Mouse (Mus musculus) hindbrain, postnatal 0 days (tissue): Measurements from ENCODE around the gene Gm7694. TPM values are rescaled to one million over a fixed set of nuclear protein-coding genes. Genes with fewer than 3 reads are reported as not detected.

Experiments used
- ATAC-seq: fragments of 200-750 bp; cut with Nextera tagmentation; 2 replicates; pipeline ENCODE4 v1.8.0; 2017; ENCODE audit warnings: mild to moderate bottlenecking, moderate TSS enrichment, moderate library complexity
- DNase-seq: peaks from one replicate; pipeline ENCODE4 v3.0.0-alpha.2; 2015; ENCODE audit warnings: low spot score
- H3K27ac ChIP-seq: fragments of 300-500 bp; sonication (generic); 2 replicates; pipeline ENCODE4 v1.5.1; 2014; ENCODE audit warnings: mild to moderate bottlenecking
- H3K27me3 ChIP-seq: fragments of 300-500 bp; sonication (generic); 2 replicates; pipeline ENCODE4 v1.6.1; 2014; ENCODE audit warnings: low read length, mixed read lengths; ENCODE audit not compliant: insufficient read depth
- H3K36me3 ChIP-seq: fragments of 300-500 bp; sonication (generic); 2 replicates; pipeline ENCODE4 v1.6.1; 2014; ENCODE audit warnings: low read length, mixed read lengths; ENCODE audit not compliant: insufficient read depth
- H3K4me1 ChIP-seq: fragments of 300-500 bp; sonication (generic); 2 replicates; pipeline ENCODE4 v1.6.1; 2014; ENCODE audit warnings: antibody characterized with exemption, low read length, mixed read lengths; ENCODE audit not compliant: insufficient read depth
- H3K4me2 ChIP-seq: fragments of 300-500 bp; sonication (generic); 2 replicates; pipeline ENCODE4 v1.6.1; 2014; ENCODE audit warnings: low read depth, mild to moderate bottlenecking, low read length, moderate library complexity, mixed read lengths
- H3K4me3 ChIP-seq: fragments of 300-500 bp; sonication (generic); 2 replicates; pipeline ENCODE4 v1.5.1; 2014; ENCODE audit warnings: low read length
- H3K9ac ChIP-seq: fragments of 300-500 bp; sonication (generic); replicated peaks from 2 replicates; pipeline ENCODE4 v1.6.1; 2014; ENCODE audit warnings: mild to moderate bottlenecking, low read length, moderate library complexity, mixed read lengths
- H3K9me3 ChIP-seq: fragments of 300-500 bp; sonication (generic); 2 replicates; pipeline ENCODE4 v1.6.1; 2016; ENCODE audit warnings: low read length, mixed read lengths
- CTCF ChIP-seq: IDR thresholded peaks from 2 replicates; pipeline ENCODE4 v1.5.1; 2016; ENCODE audit warnings: antibody characterized with exemption, control low read depth, low read depth
- WGBS: fragments of 180-500 bp; shearing (Covaris S2); extraction: QIAGEN DNeasy Blood & Tissue Kit; methylation state at CpG from one replicate; pipeline ENCODE4 v1.1.7; 2014; 5-methylcytosine and 5-hydroxymethylcytosine counted together
- polyA plus RNA-seq: library from polyadenylated mRNA; unstranded; fragments of >200 nt; fragmentation: Nextera tagmentation; extraction: Ambion mirVana; gene quantifications from 2 replicates; pipeline ENCODE4 v1.2.1, GENCODE M21; 2015
- total RNA-seq: library from RNA; depleted of rRNA; stranded (reverse); fragments of >200 nt; gene quantifications from 2 replicates; pipeline ENCODE4 v1.2.3, GENCODE M21; 2014

The Gm7694 gene
- total and polyA plus RNA-seq, 2 experiments from 2014 or later = 1.2 to 3.2 TPM

DNA sequence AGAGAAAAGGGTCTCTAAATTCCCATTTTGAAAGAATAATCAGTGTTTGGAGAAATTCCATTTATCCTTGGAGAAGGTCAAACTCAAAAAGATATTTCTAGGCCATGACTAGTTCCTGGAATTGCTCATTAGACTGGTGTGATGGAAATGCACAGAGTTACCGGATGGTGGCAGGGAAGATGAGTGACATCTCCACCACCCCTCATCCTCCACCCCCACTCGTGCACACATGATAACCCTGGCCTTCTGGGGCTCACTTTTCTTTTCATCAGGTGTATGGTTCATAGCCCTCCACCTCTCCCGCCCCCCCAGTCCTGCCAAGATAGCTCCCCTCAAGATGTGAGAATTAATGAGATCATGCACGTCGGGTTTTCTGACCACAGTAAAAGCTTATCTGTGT, 12.9 kb downstream of the Gm7694 start:
- no peak for TF ChIP-seq CTCF
- DNase-seq = no peak
- no peak overlapping the region for H3K27ac ChIP-seq
- H3K9me3 ChIP-seq = no peaks in the 10 kb centered on the region
- H3K36me3 ChIP-seq = no peaks in the 10 kb centered on the region
- ATAC-seq = no peak
- H3K27me3 ChIP-seq = no peaks in the 10 kb centered on the region
- no peak overlapping the region for H3K9ac ChIP-seq
- 71% methylated on average over 5 of the region's 5 CpGs for WGBS
- no peaks in the 10 kb centered on the region for H3K4me1 ChIP-seq
- H3K4me3 ChIP-seq = no peak overlapping the region
- H3K4me2 ChIP-seq = no peak overlapping the region

DNA sequence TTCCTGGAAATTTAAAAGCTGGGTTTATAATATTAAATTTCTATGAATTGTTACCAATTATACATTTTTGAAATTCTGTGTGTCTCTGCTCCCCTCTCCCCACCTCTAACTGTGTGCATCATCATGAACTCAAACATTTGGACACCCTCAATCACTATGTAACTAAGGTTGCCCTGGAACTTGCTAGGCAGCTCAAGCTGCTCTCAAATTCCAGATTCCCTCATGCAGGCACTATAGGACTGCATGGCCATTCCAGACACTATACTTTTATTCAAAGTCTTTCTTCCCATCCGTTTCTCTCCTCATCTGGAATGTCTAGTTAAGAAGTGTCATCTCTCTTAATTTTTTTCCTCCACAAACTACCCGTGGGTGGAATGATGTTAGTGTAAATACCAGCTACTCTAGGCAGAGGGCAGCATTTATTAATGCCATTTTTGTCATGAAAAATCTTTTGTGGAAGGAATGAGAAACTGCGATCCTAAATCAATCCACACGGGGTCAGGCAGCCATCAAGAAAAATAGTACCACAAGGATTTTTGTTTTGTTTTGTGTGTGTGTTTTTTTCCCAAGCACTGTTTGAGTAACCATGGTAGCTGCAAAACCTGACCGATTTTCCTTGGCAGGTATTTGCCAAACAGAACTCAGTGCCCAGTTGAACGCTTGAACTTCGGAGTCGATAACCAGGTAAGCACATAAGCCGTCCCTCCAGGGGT, 13.7 kb downstream of the Gm7694 start:
- DNase-seq = peak; percentile 91
- Histone ChIP-seq H3K9me3 (no peaks in the 10 kb centered on the region), H3K4me2 (0 out of 2 replicates have a peak overlapping the region, but pooled peaks have one; percentile 23), H3K4me3 (no peak overlapping the region), H3K27ac (no peak overlapping the region), H3K9ac (no peak overlapping the region), H3K4me1 (no peaks in the 10 kb centered on the region), H3K36me3 (no peaks in the 10 kb centered on the region), H3K27me3 (no peaks in the 10 kb centered on the region)
- peak; percentile 66 for ATAC-seq
- WGBS = 25% methylated on average over 9 of the region's 9 CpGs
- peak; percentile 94 for TF ChIP-seq CTCF

DNA sequence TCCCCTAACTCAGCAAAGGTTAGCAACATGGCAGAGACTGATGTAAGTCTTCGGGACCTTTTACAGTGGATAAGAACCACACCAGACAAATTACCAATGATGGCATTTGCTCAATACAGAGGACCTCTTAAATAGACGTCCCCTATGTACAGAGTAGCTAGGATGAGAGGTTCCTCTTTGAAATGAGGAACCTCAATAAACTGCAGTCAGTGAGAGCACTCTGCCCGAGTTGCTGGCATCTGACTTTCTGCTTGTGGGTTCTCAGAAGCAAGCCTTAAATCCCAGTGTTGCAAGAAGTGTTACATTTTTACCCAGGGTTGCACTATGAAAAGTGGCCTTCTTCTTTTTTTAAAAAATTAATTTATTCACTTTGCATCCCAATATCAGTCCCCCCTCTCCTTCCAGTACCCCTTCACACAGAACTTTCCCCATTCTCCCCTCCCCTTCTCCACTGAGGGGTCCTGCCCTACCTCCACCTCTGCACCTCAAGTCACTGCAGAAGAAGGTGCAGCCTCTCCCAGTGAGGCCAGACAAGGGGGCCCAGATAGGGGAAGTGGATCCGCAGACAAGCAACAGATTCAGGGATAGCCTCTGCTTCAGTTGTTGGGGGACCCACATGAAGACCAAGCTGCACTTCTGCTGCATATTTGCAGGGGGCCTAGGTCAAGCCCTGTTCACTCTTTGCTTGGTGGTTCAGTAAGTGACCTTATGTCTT, 23.6 kb downstream of the Gm7694 start:
- no peak for ATAC-seq
- TF ChIP-seq CTCF = no peak
- Histone ChIP-seq H3K9me3 (no peaks in the 10 kb centered on the region), H3K4me3 (no peak overlapping the region), H3K27ac (no peak overlapping the region), H3K27me3 (no peaks in the 10 kb centered on the region), H3K4me2 (no peak overlapping the region), H3K36me3 (no peaks in the 10 kb centered on the region), H3K9ac (no peak overlapping the region), H3K4me1 (no peaks in the 10 kb centered on the region)
- WGBS = 77% methylated on average over 4 of the region's 4 CpGs
- no peak for DNase-seq

DNA sequence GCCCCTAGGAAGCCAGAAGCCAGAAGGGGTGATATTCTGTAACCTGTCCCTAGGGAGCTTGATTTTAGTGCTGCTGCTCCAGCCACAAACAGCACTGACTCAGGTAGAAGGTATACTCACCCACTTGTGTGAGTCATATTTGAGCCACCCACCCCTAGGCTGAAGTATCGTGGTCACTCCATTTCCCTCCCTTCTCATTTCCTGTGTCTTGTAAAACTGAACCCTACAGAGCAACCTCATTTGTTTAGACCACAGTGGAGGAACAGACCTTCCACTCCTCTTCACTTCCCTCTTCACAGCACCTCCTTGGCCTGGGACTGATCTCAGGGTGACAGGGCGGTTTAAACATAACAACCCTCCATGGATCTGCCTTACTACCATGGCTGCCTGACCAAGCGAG, 29.1 kb downstream of the Gm7694 start, which contains the start of gene Sh2d1b1:
Gene Sh2d1b1, plus strand, starts transcription at position 305 of the 400 bp plus-strand sequence.
- H3K36me3 ChIP-seq = no peaks in the 10 kb centered on the region
- no peak within 1 kb of the TSS for H3K9ac ChIP-seq
- H3K27me3 ChIP-seq = no peaks in the 10 kb centered on the region
- ATAC-seq (no peak), DNase-seq (no peak)
- no peak within 1 kb of the TSS for H3K27ac ChIP-seq
- H3K9me3 ChIP-seq = peaks cover 3% of the 10 kb centered on the region; the same call in 1 of the 2 replicates
- no peak within 1 kb of the TSS for H3K4me3 ChIP-seq
- 81% methylated on average over 2 of the region's 3 CpGs for WGBS
- no peaks in the 10 kb centered on the region for H3K4me1 ChIP-seq
- TF ChIP-seq CTCF = no peak
- H3K4me2 ChIP-seq = no peak within 1 kb of the TSS

DNA sequence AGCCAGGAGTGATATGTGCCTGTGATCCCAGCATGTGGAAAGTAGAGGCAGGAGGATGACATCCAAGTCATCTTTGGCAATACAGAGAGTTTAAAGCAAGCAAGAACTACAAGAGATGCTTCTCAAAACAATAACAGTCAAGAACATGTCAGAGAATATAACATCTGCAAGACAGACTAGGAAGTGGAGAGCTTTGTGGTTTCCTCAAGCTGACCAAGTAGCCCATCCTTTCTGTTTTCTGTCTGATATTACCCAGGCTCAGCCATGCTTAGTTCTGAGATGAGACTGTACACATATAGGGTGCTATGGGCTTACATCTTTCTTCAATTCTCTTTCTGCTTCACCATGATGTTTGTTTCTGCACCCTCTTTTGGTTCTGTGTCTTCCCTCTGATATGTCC, 32.9 kb downstream of the Gm7694 start:
- no peaks in the 10 kb centered on the region for H3K36me3 ChIP-seq
- peaks cover 3% of the 10 kb centered on the region; the same call in 1 of the 2 replicates for H3K9me3 ChIP-seq
- no peak overlapping the region for H3K9ac ChIP-seq
- ATAC-seq (no peak), DNase-seq (no peak)
- no peaks in the 10 kb centered on the region for H3K27me3 ChIP-seq
- no peak overlapping the region for H3K27ac ChIP-seq
- no peak for TF ChIP-seq CTCF
- H3K4me3 ChIP-seq = no peak overlapping the region
- H3K4me1 ChIP-seq = no peaks in the 10 kb centered on the region
- no peak overlapping the region for H3K4me2 ChIP-seq

DNA sequence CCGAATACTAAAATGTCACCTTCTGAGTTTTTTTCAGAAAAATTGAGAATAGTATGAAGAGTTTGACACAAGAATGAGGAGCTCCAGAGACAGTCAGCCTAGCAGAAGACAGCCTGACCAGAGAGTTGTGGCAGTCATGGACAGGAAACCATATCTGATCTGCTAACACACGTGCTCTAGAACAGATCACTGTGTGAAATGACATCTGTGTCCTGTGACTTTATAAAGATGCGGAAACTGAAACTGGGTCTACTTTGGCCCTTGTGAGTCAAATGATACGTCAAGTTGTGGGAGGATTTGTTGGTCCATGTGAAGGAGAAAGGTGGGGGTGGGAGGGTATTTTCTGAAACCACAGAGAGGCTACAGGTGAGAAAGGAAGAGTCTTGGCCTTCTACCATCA, 35.4 kb downstream of the Gm7694 start:
- no peaks in the 10 kb centered on the region for H3K36me3 ChIP-seq
- H3K9ac ChIP-seq = no peak overlapping the region
- no peak overlapping the region for H3K4me2 ChIP-seq
- no peak for TF ChIP-seq CTCF
- H3K27me3 ChIP-seq = no peaks in the 10 kb centered on the region
- ATAC-seq = no peak
- DNase-seq = no peak
- no peak overlapping the region for H3K27ac ChIP-seq
- no peak overlapping the region for H3K4me3 ChIP-seq
- WGBS = 90% methylated on average over 4 of the region's 4 CpGs
- H3K4me1 ChIP-seq = no peaks in the 10 kb centered on the region
- peaks cover 3% of the 10 kb centered on the region; the same call in 1 of the 2 replicates for H3K9me3 ChIP-seq

DNA sequence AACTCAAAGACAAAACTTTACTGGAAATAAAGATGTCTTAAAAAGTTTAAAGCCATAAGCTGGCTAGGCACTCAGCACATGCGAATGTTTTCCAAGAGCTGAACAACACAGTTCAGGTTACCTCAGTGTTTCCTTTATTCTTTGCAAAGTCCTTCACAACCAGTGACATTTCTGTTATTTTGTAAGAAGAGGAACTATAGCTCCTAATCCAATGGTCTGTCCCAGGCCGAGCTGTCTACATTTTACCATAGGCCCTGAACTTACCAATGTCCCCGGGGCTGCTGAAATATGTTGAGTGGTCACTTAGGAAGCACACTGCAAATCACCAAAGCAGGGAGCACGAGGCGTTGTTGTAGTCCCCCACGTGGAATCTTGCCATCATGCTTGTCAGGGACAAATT, 35.9 kb downstream of the Gm7694 start:
- Histone ChIP-seq H3K36me3 (no peaks in the 10 kb centered on the region), H3K4me2 (no peak overlapping the region), H3K27me3 (no peaks in the 10 kb centered on the region), H3K4me3 (no peak overlapping the region), H3K4me1 (no peaks in the 10 kb centered on the region), H3K27ac (no peak overlapping the region), H3K9ac (no peak overlapping the region), H3K9me3 (no peaks in the 10 kb centered on the region)
- WGBS = 83% methylated on average over 6 of the region's 6 CpGs
- DNase-seq = no peak
- ATAC-seq = no peak
- no peak for TF ChIP-seq CTCF
